Mouse (Mus musculus): ENCODE results near the gene Smtn. TPM values are rescaled to one million over a fixed set of nuclear protein-coding genes. Genes with fewer than 3 reads are reported as not detected.

Smtn gene
- 28.9 and 54.7 TPM in 2 replicates for polyA plus RNA-seq (2011; ENCODE audit: insufficient read depth, insufficient read length, low replicate concordance, missing spikeins)

GRCm38 (mm10) chr11:3540451-3541085 is at the start of gene Smtn:
Gene Smtn, minus strand, starts transcription at chr11:3540612.
- 83% methylated on average over 23 of the region's 23 CpGs for WGBS
- Histone ChIP-seq H3K27ac (ENCODE audit: control insufficient read depth, insufficient read depth, low read depth, low read length, poor library complexity) (no peak within 1 kb of the TSS), H3K4me1 (ENCODE audit: control insufficient read depth, insufficient read depth, low read length) (no peaks in the 10 kb centered on the region; the same call in 1 of the 2 replicates), H3K4me3 (replicated peaks; ENCODE audit: control insufficient read depth, low read depth, low read length) (peak within 1 kb of the TSS; percentile 77)
- no peak for TF ChIP-seq CTCF (IDR thresholded peaks at IDR 0.05; ENCODE audit: control insufficient read depth, insufficient read depth, low read length)
- no peak for TF ChIP-seq POLR2A (IDR thresholded peaks at IDR 0.05; ENCODE audit: borderline replicate concordance, control insufficient read depth, low read depth, low read length)

DNA sequence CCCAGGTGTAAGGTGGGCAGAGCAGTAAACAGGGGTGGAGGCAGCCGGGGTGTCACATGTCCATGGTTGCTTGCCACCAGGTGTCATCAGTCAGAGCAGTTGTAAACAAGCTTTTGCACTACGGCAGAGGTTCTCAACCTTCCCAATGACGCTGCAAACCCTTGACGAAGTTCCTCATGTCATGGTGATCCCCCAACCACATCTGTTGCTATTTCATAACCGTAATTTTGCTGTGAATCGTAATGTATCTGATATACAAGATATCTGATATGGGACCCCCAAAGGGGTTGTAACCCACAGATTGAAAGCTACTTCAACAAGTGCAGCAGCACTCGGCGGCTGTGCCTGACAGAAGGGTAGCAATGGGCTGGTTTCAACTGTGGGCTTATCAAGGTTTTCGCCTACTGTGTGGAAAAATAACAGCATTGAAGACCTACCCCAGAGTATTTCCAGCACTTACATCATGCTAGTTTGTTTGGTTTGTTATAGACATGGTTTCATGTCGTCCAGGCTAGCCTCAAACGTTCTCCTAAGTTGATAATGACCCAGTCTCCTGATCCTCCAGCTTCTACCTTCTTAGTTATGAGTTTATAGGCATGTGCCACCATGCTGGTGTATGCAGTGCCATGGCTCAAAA is 47.7 kb upstream of the Smtn start:
- no peak for TF ChIP-seq POLR2A (IDR thresholded peaks at IDR 0.05; ENCODE audit: borderline replicate concordance, control insufficient read depth, low read depth, low read length)
- no peak for TF ChIP-seq CTCF (IDR thresholded peaks at IDR 0.05; ENCODE audit: control insufficient read depth, insufficient read depth, low read length)
- no peak overlapping the region for H3K4me3 ChIP-seq (replicated peaks; ENCODE audit: control insufficient read depth, low read depth, low read length)
- H3K27ac ChIP-seq (ENCODE audit: control insufficient read depth, insufficient read depth, low read depth, low read length, poor library complexity) = no peak overlapping the region
- 57% methylated on average over 11 of the region's 11 CpGs for WGBS
- no peaks in the 10 kb centered on the region for H3K4me1 ChIP-seq (ENCODE audit: control insufficient read depth, insufficient read depth, low read length)

DNA sequence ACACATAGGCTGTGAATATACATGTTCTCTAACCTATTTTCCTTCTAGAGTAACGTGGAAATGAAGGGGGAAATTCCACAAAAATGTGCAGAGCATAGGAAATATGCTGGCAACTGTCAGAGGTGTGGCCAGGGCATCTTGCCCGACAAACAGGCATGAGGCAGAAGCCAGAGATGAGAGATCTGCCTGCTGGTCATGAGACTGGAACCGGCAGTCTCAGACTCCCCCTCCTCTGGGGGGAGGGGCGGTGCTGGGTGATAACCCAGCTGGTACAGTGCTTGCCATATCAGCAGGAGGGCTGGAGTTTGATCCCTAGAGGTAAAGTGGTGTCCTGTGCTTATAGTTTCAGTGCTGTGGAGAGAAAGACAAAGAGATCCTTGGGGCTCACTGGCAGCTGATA is 46.9 kb upstream of the Smtn start:
- Histone ChIP-seq H3K27ac (ENCODE audit: control insufficient read depth, insufficient read depth, low read depth, low read length, poor library complexity) (no peak overlapping the region), H3K4me3 (replicated peaks; ENCODE audit: control insufficient read depth, low read depth, low read length) (no peak overlapping the region), H3K4me1 (ENCODE audit: control insufficient read depth, insufficient read depth, low read length) (no peaks in the 10 kb centered on the region)
- no peak for TF ChIP-seq CTCF (IDR thresholded peaks at IDR 0.05; ENCODE audit: control insufficient read depth, insufficient read depth, low read length)
- 44% methylated on average over 4 of the region's 4 CpGs for WGBS

GRCm38 (mm10) chr11:3585983-3586618 is 45.7 kb upstream of the Smtn start:
- Histone ChIP-seq H3K4me1 (ENCODE audit: control insufficient read depth, insufficient read depth, low read length) (no peaks in the 10 kb centered on the region), H3K27ac (ENCODE audit: control insufficient read depth, insufficient read depth, low read depth, low read length, poor library complexity) (no peak overlapping the region), H3K4me3 (replicated peaks; ENCODE audit: control insufficient read depth, low read depth, low read length) (no peak overlapping the region)
- WGBS = 75% methylated on average over 6 of the region's 6 CpGs
- TF ChIP-seq POLR2A (IDR thresholded peaks at IDR 0.05; ENCODE audit: borderline replicate concordance, control insufficient read depth, low read depth, low read length) = no peak
- TF ChIP-seq CTCF (IDR thresholded peaks at IDR 0.05; ENCODE audit: control insufficient read depth, insufficient read depth, low read length) = no peak

GRCm38 (mm10) chr11:3583127-3583526 is 42.7 kb upstream of the Smtn start:
- Histone ChIP-seq H3K4me1 (ENCODE audit: control insufficient read depth, insufficient read depth, low read length) (no peaks in the 10 kb centered on the region), H3K4me3 (replicated peaks; ENCODE audit: control insufficient read depth, low read depth, low read length) (no peak overlapping the region), H3K27ac (ENCODE audit: control insufficient read depth, insufficient read depth, low read depth, low read length, poor library complexity) (no peak overlapping the region)
- WGBS = 85% methylated on average over 5 of the region's 5 CpGs
- TF ChIP-seq POLR2A (IDR thresholded peaks at IDR 0.05; ENCODE audit: borderline replicate concordance, control insufficient read depth, low read depth, low read length) (no peak), CTCF (IDR thresholded peaks at IDR 0.05; ENCODE audit: control insufficient read depth, insufficient read depth, low read length) (no peak)

GRCm38 (mm10) chr11:3581908-3582307 is 41.5 kb upstream of the Smtn start:
- WGBS = 94% methylated on average over 4 of the region's 4 CpGs
- no peak overlapping the region for H3K27ac ChIP-seq (ENCODE audit: control insufficient read depth, insufficient read depth, low read depth, low read length, poor library complexity)
- H3K4me3 ChIP-seq (replicated peaks; ENCODE audit: control insufficient read depth, low read depth, low read length) = no peak overlapping the region
- no peak for TF ChIP-seq POLR2A (IDR thresholded peaks at IDR 0.05; ENCODE audit: borderline replicate concordance, control insufficient read depth, low read depth, low read length)
- H3K4me1 ChIP-seq (ENCODE audit: control insufficient read depth, insufficient read depth, low read length) = no peaks in the 10 kb centered on the region

DNA sequence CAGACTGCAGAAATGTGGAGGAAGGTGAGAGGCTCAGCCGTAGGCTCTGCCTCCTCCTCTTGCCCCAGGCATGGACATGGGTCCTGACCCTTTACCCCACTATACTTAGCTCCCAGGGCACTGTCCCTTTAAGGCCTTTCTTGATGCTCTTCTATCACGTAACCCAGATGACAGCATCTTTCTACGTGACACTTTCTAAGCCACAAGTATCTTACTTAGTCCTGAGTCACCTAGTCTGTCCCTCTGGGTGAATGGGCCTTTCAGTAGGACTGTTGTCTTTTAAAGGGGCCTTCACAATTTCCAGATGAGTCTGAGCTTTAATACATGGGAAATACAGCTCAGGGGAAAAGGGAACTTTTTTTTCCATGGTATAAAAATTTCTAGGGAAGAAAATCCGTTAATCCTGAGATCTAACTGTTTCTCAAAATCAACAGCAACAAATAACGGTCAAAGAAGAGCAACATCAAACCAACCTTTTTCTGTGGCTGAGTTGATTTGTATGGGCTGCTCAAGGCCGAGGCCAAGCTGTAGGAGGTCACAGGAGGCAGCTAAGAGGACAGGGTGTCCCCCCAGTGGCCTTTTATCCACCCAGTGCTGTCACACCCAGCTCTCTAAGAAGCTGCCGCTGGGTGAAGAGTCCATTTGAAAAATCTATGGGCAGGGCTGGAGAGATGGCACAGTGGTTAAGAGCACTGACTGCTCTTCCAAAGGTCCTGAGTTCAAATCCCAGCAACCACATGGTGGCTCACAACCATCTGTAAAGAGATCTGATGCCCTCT is 40.1 kb upstream of the Smtn start:
- no peak overlapping the region for H3K4me3 ChIP-seq (replicated peaks; ENCODE audit: control insufficient read depth, low read depth, low read length)
- H3K27ac ChIP-seq (ENCODE audit: control insufficient read depth, insufficient read depth, low read depth, low read length, poor library complexity) = no peak overlapping the region
- TF ChIP-seq POLR2A (IDR thresholded peaks at IDR 0.05; ENCODE audit: borderline replicate concordance, control insufficient read depth, low read depth, low read length) (no peak), CTCF (IDR thresholded peaks at IDR 0.05; ENCODE audit: control insufficient read depth, insufficient read depth, low read length) (no peak)
- H3K4me1 ChIP-seq (ENCODE audit: control insufficient read depth, insufficient read depth, low read length) = no peaks in the 10 kb centered on the region
- 71% methylated on average over 7 of the region's 7 CpGs for WGBS

Data from bone marrow, adult 2 months (tissue).